Mouse (Mus musculus): Measurements from ENCODE around the gene Fut4.
"Not testable (repeated sequence)": the region's sequence is repeated elsewhere in the genome, so short reads cannot be mapped to it uniquely, and the experiment has no call there.

Fut4 gene

DNA sequence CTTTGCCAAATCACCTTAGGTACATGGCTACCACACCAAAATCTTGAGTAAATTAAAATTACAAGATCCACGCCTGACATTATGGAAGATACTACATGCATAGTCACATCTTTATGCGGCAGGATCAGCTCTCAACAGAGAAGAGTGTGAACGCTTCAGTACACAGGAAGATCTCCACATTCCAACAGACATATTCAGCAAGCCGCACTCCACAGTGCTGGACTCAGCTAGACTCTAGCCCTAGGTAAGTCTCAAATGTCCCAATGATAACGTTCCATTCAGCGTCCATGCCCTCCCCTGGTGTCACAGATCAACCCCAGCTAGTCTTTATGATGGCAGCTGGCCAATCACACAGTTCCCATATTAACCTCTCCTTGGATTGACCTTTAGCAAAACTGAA, 26.2 kb downstream of the Fut4 start:
- no peak for DNase-seq (ENCODE audit: low spot score in 2 of 2)

DNA sequence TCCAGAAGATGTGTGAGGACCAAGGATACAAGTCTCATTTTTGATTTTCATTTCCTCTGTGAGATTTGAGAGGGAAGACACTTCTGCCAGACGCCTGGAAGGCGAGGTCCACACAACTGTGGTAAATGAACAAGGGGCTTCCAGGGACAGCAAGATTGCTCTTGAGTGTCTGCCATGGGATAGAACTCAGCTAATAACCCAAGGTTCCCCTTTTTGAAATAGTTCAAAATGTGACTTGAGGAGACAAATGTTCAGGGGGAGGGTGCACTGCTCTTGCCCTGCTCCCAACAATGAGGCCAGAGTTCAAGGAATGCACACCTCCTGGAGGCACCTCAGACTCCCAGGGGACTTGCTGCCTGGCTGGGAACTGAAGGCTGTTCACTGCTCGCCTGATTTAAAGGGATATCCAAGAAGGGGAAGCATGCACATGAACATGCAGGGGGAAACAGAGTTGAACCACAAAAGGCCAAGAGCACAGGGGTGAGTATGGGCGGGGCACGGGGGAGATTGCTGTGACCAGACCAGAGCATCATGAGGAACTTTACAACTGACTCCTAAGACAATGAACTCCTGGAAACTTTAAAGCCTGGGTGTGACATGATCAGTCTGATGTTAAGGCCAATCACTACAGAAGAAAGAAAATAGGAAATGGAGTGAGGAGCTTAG, 27.3 kb downstream of the Fut4 start:
- DNase-seq (ENCODE audit: low spot score in 2 of 2) = no peak

DNA sequence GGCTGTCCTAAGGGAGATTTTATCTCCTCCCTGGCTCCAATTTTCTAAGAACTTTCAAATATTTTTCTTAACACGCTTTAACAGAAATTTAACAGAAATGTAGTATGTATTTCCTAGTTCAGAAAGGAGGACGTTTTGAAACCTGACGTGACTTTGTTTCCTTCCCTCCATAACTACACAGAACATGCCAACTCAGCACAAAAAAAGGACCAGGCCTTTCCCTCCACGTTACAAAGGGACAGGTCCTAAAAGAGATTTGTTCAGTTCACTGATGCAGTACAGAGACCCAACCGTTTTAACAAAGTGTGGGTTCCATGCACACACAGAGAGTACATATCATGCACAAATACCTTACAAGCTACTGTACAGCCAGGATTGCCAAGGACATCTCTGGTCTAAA, 30.6 kb downstream of the Fut4 start:
- DNase-seq (ENCODE audit: low spot score in 2 of 2) = no peak

DNA sequence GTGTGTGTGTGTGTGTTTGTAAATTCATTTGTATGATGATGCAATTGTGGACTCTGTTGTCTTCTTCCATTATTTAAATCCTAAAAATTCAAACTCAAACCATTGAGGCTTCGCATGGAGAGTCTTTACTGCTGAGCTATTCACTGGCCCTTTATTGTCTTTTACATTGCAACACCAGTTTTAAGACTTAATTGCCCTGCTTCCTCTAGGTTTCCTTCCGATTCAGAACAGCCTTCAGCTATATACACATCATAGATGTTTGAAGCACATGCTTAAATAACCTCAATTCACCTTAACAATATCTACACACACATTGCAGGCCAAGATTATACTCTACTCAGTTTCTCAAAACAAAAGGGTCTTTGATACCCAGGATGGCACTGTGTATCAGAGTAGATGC, 31.8 kb downstream of the Fut4 start:
- no peak for DNase-seq (ENCODE audit: low spot score in 2 of 2)

DNA sequence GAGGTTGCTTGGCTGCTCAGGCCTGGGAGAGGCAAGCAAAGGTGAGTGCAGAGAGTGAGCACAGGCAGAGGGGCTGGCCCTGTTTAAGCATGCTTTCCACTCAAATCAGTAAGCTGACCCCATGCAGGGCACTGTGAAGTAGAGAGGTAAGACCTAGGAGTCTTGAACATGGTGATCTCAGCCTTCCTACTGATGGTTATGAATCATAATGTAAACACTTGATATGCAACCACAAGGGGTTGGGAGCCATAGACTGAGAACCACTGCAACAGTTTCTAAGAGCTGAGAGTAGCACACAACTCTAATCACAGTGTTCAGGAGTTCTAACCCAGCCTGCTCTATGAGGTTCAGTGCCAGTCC, 33.9 kb downstream of the Fut4 start:
- DNase-seq (ENCODE audit: low spot score in 2 of 2) = no peak

DNA sequence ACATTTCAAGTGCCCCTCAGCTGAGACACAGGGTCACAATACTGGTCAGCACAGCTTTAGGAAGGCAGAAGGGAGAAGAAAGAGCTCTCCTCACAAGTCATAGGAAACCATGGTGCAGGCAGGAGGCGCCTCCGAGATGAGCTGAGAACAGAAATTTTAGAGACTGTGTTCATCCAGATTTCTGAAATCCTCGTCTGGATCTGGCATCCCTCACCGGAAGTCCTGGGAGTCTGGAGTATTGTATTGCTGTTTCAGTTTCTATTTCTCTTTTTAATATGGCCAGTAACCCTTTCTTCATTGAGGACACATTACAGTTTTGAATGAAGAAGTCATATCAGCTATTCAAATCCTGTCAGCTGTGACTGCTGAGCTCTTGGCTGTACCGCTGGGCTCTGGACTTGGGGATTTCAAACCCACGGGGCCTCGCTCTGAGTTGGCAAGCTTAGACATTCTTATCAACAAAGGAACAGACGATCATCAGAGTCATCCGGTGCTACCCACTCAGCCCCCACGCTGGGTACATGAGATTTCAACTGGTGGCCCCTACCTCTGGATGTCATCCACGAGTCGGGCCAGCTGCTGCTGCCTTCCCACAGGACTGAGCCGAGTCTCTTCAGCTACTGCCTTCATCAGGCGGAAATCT, 34.4 kb downstream of the Fut4 start:
- no peak for DNase-seq (ENCODE audit: low spot score in 2 of 2)

DNA sequence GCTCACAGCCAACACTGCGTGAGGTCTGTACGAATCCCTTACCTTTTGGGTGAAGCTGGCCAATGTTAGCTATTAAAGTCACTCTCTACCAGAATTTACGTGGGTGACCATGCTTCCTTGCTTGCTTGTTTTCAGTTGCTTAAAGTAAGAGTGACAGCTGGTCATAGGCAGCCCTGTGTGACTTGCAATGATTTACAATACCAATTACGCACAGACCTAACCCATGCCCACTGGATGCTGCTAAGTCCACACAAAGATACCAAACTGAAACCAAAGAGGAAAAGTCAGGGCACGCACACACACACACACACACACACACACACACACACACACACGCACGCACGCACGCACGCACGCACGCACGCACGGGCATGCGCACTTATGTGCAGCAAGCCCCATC, 36.9 kb downstream of the Fut4 start:
- DNase-seq (ENCODE audit: low spot score in 2 of 2) = no peak

DNA sequence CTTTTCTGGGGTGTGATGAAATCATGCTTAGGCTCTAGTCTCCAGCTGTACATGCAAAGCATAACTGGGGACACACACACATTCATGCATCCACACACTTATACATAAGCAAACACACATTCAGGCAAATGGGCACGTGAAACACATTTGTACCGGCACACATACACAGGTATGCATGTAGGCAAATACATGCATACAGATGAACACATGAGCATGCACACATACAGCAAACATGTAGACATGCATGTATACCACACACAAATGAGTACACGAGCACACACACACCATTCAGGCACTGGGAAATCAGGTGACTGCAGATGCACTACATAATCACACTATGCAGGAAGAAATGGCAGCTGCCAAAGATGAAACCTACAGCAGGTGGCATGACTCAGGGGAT, 41.3 kb downstream of the Fut4 start:
- DNase-seq (ENCODE audit: low spot score in 2 of 2) = no peak

DNA sequence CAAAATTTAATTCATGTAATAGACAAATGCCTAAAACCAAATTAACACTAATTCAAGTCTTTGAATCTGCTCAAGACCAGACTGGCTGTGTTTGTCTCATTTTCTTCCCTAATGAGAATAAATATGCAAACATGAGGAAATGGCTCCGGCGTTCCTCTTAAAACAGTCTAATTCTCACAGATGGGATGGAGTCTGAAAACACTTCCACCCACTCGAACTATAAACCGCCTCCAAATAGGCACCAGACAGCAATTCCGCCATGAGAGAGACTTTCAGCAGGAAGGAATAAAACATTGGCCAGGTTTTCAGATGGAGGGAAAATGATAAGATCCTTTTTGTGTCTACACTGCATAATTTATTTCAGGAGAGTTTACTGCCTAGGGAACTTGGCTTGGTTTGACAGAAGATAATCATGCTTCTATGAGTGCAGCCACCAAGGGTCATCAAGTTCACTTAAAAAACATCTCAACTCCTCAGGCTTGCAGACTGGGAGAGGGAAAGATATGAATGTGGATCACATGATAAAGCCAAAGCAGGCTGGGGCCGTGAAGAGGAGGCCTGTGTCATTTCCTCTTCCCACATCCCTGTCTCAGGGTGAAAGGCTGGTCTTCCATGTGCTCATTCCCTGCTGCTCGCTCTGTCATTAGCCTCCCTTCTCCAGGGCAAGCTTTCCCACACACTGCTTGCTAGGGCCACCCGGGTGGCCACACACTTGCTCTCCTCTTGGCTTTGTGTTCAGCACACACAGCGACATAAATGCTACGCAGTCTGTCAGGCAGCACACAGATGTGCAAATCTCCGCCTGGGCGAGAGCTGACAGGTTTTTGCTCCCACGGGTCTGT, 46.7 kb downstream of the Fut4 start:
- peak in 1 of 2 experiments; percentile 19 for DNase-seq (ENCODE audit: low spot score in 2 of 2)

DNA sequence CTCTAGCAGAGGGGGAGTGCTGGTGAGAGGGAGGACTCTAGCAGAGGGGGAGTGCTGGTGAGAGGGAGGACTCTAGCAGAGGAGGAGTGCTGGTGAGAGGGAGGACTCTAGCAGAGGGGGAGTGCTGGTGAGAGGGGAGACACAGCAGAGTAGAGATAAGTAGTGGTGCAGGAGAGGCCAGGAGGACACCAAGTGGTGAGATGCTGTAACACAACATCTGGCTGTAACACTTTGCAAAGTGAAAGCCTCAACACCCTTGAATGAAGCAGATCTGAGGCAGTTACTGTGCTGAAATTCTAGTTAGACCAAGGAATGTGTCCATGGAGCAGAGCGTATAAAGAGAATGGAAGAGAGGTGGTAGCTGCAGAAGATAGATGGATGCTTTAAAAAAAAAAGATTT, 51.4 kb downstream of the Fut4 start:
- not testable (repeated sequence) for DNase-seq (ENCODE audit: low spot score in 2 of 2)

DNA sequence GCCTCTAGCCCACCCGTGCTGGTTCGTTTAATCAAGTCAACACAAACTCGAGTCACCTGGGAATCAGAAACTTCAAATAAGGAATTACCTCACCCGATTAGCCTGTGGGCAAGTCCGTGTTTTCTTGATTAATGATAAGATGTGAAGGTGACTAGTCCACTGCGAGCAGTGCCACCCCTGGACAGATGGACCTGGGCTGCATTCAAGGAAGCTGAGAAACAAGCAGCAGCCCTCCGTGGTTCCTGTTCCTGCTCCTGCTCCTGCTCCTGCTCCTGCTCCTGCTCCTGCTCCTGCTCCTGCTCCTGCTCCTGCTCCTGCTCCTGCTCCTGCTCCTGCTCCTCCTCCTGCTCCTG, 52.9 kb downstream of the Fut4 start:
- DNase-seq (ENCODE audit: low spot score in 2 of 2) = no peak

DNA sequence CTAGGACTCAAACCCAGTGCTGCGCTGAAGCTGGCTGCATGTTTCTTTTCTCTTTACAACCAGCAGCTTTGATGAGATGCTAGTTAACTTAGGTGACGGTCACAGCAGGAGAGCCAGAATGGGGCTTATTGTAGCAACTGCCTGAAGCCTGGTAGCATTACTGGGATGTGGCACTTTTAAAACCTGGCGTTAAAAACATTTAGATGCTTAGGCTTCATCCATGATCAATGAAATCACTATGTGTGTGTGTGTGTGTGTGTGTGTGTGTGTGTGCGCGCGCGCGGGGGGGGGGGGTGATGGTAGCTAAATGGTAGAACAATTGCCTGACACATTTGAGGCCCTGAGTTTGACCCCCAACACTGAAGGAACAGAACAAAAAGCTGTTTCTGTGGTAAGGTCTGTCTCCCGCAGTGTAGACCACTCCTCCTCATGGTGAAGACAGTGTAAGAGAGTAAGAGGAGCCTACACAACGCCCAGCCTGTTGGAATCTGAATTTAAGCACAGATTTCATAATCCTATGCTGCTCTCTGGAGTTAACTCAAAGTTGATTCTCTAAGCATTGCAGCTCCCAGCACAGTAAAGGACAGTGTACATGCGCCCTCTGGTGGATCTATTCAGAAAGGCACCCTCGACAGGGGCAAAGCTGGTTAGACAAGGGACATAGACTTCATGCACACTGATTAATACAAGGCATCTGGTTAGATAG, 53.5 kb downstream of the Fut4 start:
- DNase-seq (ENCODE audit: low spot score in 2 of 2) = peak; percentile 81 to 86

Measured in right cerebral cortex, postnatal 36 days (tissue).